Mouse (Mus musculus) CD4-positive, CD25-positive, alpha-beta regulatory T cell, adult 2 months (primary cell): Measurements from ENCODE around the gene Cradd.

Experiments
- DNase-seq: peaks from one replicate; pipeline ENCODE4 v3.0.0-alpha.2; 2012; ENCODE audit warnings: low read depth, low spot score

Gene Cradd

DNA sequence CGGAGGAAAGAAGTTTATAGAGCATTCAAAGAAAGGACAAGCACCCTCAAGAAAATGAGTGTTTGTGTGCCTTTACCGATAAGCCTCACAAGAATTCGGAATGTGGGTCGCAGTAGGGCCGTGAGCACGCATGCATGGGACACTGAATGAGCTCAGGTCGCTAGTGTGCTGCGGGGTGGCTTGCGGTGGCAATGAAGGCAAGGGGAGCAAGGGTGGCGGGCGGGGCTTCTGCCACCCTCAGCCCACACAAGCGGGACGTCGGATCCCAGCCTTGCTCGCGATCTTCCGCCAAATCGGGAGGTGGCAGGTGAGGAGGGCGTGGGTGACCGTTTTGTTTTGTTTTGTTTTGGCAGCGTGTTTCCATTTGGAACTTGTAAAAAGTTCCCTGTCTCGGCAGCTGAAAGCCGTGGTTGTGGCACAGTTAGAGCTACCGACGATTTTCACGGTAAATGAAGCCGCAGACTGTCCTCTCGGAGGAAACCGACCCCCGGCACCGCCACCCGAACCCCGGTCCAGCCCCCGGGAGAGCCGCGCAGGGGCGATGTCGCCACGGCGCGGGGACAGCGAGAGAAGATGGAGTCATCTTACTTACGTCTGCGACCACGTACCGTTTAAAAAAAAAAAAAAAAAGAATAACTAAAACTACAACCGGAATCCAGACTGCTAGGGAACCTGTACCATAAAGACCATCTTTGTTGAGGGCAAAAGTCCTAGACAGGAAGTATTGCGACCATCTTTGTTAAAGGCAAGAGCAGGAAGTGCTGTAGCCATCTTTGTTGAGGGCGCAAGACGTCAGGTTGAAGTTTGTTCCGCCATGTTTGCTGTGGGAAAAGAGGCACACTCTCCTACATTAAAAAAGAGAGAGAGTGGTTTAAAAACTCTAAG, at the start of gene Cradd:
Cradd (minus strand) TSS at position 741 of the 885 bp plus-strand sequence.
- peak; percentile 96 for DNase-seq

DNA sequence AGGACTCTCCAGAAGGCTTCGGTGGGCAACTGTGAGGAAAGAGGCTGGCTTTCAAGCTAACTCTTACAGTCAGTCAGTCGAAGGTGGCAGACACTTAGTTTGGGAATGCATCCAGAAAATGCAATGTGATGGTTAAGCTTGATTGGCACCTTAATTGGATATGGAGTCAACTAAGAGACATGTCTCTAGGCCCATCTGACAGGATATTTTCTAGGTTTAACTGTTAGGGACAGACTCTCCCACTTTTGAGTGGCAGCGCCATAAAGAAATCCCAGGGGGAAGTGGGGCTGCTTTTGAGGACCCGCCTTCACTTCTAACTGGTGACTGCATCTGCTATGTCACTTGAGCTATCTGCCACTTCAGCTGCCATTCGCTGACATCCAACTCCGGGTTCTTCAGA, 49.4 kb upstream of the Cradd start:
- DNase-seq = no peak

GRCm38 (mm10) chr10:95371942-95372341, 48.0 kb upstream of the Cradd start:
- peak; percentile 35 for DNase-seq

DNA sequence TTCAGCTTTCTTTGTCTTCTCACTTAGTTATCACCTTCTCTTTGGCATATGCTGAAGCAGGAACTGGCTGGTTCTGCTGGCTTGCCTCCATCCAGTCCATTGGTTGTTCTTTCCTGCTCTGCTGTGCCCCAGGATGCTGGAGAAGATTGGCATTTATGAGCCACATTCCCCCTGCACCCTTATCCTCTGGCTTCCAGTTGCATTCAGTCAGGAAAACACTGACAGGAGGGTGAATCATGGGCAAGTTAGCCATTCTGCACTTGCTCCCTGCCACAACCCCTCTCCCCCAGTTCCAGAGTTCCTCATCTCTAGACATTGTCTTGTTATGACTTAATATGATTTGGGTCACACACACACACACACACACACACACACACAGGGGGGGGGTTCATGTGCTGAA, 45.3 kb upstream of the Cradd start:
- DNase-seq = no peak

GRCm38 (mm10) chr10:95368151-95368550, 44.2 kb upstream of the Cradd start:
- no peak for DNase-seq

DNA sequence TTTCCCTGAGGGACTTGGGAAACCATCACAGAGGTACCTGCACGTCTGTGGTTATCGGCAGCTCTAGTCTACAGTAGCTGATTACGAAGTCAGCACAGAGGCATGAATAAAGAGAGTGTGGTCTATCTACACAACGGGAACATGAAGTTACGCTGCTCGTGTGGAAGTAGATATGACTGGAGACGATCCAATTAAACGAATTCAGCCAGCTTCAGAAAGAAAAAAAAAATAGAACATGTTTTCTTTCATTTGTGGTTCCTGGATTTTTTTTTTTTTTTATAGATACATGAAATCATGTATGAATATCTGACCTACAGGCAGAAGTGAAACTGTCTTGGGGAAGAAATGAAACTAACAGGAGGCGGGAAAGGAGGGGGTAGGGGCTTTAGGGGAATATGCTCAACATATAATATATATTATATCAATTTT, 43.7 kb upstream of the Cradd start:
- no peak for DNase-seq

- no peak for DNase-seq
Observed at GRCm38 (mm10) chr10:95367241-95367640, 43.3 kb upstream of the Cradd start.

DNA sequence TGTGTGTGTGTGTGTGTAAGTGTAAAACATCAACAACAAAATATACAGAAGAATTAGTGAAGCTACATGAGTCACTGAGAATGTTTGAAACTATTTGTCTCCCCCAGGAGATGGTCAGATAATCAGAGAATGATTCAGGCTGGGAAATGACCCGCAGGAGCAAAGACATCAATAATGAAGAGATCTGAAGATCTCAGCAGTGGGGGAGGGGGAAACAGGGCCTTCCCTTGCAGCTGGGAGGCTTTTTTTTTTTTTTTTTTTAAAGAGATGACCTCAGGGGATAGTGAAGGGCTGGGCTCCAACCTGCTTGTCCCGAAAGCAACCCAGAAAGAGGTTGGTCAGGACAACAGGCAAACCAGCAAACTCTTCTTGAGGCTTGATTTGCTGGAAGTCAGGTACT, 38.4 kb upstream of the Cradd start:
- DNase-seq = no peak

GRCm38 (mm10) chr10:95361260-95361841, 37.4 kb upstream of the Cradd start:
- DNase-seq = no peak

DNA sequence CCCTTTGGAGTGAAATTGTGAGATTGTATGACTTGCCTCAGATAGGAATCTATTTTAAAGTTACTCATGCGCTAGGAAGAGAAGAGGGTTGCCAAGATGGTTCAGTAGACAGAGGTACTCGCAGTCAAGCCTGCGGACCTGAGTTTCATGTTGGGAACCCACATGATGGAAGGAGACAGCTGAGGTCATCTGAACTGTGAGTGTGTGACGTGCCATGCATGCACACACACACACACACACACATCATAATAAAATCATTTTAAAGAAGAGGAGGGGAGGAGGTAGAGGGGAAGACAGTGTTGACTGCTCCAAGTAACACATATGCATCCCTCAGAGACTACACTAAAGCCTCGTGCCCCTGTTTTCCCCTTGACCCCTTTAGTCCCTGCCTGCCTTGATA, 36.1 kb upstream of the Cradd start:
- no peak for DNase-seq

GRCm38 (mm10) chr10:95357721-95358120, 33.8 kb upstream of the Cradd start:
- no peak for DNase-seq

GRCm38 (mm10) chr10:95356711-95357110, 32.8 kb upstream of the Cradd start:
- DNase-seq = no peak

DNA sequence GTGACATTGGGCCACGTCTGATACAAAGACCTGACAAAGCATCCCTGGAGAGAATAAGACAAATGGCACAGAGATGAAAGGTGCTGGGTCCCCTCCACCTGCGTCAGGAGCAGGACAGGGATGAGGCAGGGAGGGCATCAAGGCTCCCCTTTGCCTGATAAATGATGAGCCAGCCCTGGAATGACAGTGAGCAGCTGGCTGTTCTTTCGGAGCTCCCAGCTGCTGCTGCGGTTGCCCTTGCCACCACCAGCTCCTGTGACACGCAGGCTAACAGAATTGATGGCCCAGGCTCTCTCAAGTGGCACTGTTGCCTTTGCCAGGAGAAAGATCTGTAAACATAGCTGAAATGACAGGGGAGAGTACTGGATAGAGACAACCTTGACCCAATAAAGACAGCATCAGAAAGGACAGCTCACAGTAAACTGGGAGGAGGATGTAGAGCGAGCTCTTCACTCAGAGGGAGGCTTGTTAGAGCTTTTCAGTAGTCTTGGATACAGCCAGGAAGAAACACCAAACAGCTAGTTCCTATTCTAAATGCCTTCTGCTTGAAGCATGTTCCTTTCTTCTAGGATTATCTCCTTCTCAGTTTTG, 31.8 kb upstream of the Cradd start:
- no peak for DNase-seq

DNA sequence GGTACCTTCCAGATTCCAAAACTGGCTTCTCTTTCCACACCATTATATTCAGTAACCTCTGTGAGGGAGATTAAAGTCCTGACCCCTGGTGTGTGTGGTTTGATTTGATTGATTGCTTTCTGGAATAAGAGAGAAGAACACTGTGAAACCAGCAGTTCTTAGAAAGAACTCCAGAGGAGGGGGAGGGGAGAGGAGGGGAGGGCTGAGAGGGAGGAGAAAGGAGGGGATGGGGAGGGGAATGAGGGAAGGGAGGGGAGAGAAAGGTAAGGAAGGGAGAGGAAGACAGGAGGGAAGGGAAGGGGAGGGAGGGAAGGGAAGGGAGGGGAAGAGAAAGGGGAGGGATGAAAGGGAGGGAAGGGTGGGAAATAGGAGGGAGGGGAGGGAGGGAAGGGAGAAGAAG, 30.7 kb upstream of the Cradd start:
- DNase-seq = no peak

GRCm38 (mm10) chr10:95354047-95354446, 30.1 kb upstream of the Cradd start:
- no peak for DNase-seq

GRCm38 (mm10) chr10:95348457-95348856, 24.5 kb upstream of the Cradd start:
- no peak for DNase-seq

DNA sequence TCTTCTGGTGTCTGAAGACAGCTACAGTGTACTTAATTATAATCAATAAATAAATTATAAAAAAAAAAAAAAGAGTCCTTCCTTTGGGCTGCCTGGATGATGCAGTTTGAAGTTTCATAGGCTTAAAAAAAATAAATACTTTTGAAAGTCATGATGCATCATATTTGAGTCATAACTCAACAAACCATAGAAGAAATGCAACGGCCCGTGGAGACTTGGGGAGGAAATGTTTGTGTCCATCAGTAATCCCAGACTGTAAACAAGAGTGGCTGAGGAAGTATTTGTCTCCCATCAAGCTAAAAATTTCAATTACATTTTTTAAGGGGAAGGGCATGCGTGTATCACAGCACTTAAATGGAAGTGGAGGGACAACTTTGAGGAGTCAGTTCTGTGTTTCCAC, 23.8 kb upstream of the Cradd start:
- no peak for DNase-seq

- no peak for DNase-seq
Observed at GRCm38 (mm10) chr10:95342833-95343590, 19.1 kb upstream of the Cradd start.

DNA sequence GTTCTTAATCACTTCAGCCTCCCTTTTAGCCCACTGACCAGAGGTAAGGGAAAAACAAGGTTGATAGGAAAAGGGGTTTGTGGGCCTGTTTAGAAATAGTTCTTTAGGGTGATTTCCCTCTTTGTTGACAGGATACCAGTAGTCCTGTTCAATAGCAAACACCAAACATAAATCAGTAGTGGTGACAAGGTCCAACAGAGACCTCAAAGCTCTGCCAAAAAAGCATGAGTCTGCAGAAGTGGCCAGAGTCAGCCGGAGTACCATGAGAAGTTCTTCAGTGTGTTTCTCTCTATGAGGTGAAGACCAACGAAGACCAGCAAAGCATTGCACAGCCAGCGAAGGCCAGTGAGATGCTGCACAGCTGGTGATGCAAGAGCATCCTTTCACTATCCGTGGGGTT, 16.7 kb upstream of the Cradd start:
- no peak for DNase-seq

DNA sequence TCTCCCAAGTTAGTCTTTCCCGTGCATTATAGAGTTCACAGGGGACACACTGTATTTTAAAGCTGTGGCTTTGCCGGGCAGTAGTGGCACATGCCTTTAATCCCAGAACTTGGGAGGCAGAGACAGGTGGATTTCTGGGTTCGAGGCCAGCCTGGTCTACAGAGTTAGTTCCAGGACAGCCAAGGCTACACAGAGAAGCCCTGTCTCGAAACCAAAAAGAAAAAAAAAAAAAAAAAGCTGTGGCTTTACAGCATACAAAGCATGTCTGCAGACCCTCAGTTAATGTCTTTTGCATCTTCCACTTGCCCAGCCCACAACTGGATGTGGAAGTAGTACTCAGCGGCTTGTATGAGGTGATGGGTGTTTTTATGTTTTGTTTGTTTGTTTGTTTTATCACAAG, 13.7 kb upstream of the Cradd start:
- DNase-seq = no peak

DNA sequence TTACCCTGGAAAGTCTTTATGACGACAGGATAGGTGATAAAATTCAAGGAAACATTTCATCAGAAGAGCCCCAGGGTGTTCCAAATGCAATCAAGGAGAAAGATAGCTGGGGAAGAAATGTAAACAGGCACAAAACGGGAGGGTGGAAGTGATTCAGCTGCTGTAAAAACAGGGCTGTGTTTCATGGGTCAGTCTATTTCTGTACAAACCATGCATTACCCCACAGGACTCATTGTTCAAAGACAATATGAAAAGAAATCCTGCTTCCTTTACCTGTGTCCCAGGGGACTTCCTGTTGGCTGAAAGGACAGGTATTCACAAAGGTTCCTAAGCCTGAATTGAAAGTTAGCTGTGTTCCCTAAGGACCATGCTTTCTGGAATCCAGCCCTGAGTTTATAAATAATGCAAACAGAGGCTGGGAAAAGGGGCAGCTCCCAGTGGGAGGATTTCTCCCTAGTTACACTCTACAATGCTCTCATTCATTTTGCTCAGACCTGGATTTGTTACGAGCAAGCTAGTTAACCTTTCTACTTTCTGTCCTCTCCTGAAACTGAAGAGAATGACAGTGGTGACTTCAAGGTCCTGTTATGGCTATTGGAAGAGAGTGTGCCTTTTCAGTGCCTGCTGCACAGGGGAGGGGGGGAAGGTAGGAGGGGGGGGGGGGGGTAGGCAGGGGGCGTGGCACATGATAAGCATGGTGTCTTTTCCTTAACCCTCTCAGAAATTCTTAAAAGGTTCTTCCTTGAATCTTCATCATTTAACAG, 13.0 kb upstream of the Cradd start:
- no peak for DNase-seq
